8 mouse cellular contexts compared by ENCODE assay signal in genomic region chr14:79587139-79587851, GRCm38 (mm10). TPM values are rescaled to one million over a fixed set of nuclear protein-coding genes. Genes with fewer than 3 reads are reported as not detected.
A peak's percentile ranks its signal among the peaks of the same experiment; 100 is the strongest.
DNase-seq lines count a peak whose midpoint lies in the region; ATAC-seq lines count a peak whose summit lies in the region.

Gene Sugt1 (plus strand): TSS chr14:79587691.

- H3K9ac ChIP-seq in intestine, embryonic 14.5 days (ENCODE audit: low read length), result peak within 1 kb of the TSS; percentile 79

- H3K4me2 ChIP-seq in intestine, embryonic 14.5 days (ENCODE audit: low read length), result peak within 1 kb of the TSS; percentile 93

- no peaks in the 10 kb centered on the region for H3K27me3 ChIP-seq in intestine, embryonic 14.5 days (replicated peaks; ENCODE audit: control insufficient read depth, insufficient read depth, low read length)

- peak; percentile 99 for ATAC-seq in intestine, embryonic 14.5 days (replicated peaks; ENCODE audit: low FRiP score, low TSS enrichment, low read depth)

- no peaks in the 10 kb centered on the region for H3K9me3 ChIP-seq in intestine, embryonic 14.5 days (ENCODE audit: control insufficient read depth, low read length)

- intact Hi-C loops in left cerebral cortex, postnatal 14 days (cut with DNase I), result no loop called here

- peak within 1 kb of the TSS; percentile 98 for H3K27ac ChIP-seq in intestine, embryonic 14.5 days (ENCODE audit: low read depth)

- H3K36me3 ChIP-seq in intestine, embryonic 14.5 days (ENCODE audit: control insufficient read depth, insufficient read depth, low read length), result peaks cover 6% of the 10 kb centered on the region

- WGBS in intestine, embryonic 14.5 days, result under 1% methylated on average over 60 of the region's 60 CpGs

- H3K4me1 ChIP-seq in intestine, embryonic 14.5 days (replicated peaks; ENCODE audit: control insufficient read depth, insufficient read depth, low read length), result peaks cover 16% of the 10 kb centered on the region

- peak; percentile 94 to 97 for DNase-seq in adrenal gland, adult 18-20 months (ENCODE audit: low spot score in 2 of 2)
- peak; percentile 97 for DNase-seq in embryo, embryonic 11 days
- DNase-seq in gastrocnemius, postnatal 25 days, result peak; percentile 95
- DNase-seq in intestine, embryonic 14.5 days (ENCODE audit: low spot score), result peak; percentile 98
- DNase-seq in left cerebral cortex, postnatal 14 days (ENCODE audit: low spot score in 2 of 2), result peak; percentile 97
- peak; percentile 95 for DNase-seq in mesoderm, embryonic 11.5 days (ENCODE audit: low read depth, low spot score)
- DNase-seq in right cerebral cortex, postnatal 36 days (ENCODE audit: low spot score in 2 of 2), result peak; percentile 96
- peak; percentile 96 for DNase-seq in yolk sac, embryonic 10.5 days (ENCODE audit: low spot score)

- peak within 1 kb of the TSS; percentile 87 for H3K4me3 ChIP-seq in intestine, embryonic 14.5 days (ENCODE audit: low read depth, low read length)

RNA-seq across cellular contexts. Expression of gene Sugt1, which starts in this region (rescaled TPM):
- total RNA-seq in adrenal gland, adult 18-20 months (2021), result 100 to 1,000 TPM in 1 of 2 experiments, 10 to 100 TPM in 1; 79.4 to 121 TPM
- 10 to 100 TPM; 75.7 to 81.7 TPM for total RNA-seq in gastrocnemius, postnatal 25 days (2021)
- 121 and 124 TPM in 2 replicates for polyA plus RNA-seq in intestine, embryonic 14.5 days (2014; fragmentation: Nextera tagmentation; extraction: Ambion mirVana)
- total RNA-seq in left cerebral cortex, postnatal 14 days (2021), result 10 to 100 TPM; 77.5 to 80.1 TPM

Comparison
In these comparisons a context has a peak if more than half of its experiments do, and no peak if none do; other contexts are left out.
1. Peak in every context shown above with its lines: DNase-seq, ATAC-seq, H3K4me3 ChIP-seq and H3K27ac ChIP-seq.